Mouse (Mus musculus) cerebellum, adult 2 months (tissue): ENCODE data around the gene Klri2.

ENCODE experiments used
- CTCF ChIP-seq: fragments of 200-500 bp; IDR thresholded peaks from 2 replicates; pipeline ENCODE4 v1.5.1; 2011; ENCODE audit warnings: low read depth, mild to moderate bottlenecking, control low read depth, low read length, moderate library complexity, borderline replicate concordance; ENCODE audit not compliant: insufficient read depth
- POLR2A ChIP-seq: fragments of 200-500 bp; IDR thresholded peaks from 2 replicates; pipeline ENCODE4 v1.6.1; 2011; ENCODE audit warnings: low read length, control low read depth, borderline replicate concordance; ENCODE audit not compliant: insufficient read depth

DNA sequence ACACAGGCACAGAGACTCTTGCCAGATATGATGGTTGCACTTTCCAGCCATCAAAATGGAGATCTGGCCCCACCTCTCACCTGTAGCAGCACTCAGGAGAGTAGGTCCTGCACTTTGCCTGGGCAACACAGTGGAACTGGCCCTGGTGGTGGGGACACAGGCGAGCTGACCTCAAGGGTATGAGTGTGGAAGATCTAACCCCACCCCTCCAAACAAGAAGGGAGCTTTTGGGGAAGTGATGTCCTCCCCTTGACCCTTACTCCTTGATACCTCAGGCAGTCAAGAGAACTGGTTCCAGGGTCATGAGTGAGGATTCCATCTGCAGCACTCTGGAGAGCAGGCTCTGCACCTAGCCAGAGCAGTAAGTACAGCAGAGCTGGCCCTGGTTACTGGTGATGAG lies 18.9 kb downstream of the Klri2 start:
- TF ChIP-seq CTCF = no peak
- no peak for TF ChIP-seq POLR2A
